Mouse (Mus musculus) right cerebral cortex, postnatal 14 days (tissue): ENCODE measurements at regions not wholly inside any gene's neighbourhood (a gene's known extent, or its start where the extent isn't known, plus 50 kb on each side); places are given as distances from the start of the nearest gene placed in this dataset.
A peak's percentile ranks its signal among the peaks of the same experiment; 100 is the strongest.
"Not testable (repeated sequence)": the region's sequence is repeated elsewhere in the genome, so short reads cannot be mapped to it uniquely, and the experiment has no call there.

ENCODE experiments used
- DNase-seq: peaks from one replicate; pipeline ENCODE4 v3.0.0; 2022

DNA sequence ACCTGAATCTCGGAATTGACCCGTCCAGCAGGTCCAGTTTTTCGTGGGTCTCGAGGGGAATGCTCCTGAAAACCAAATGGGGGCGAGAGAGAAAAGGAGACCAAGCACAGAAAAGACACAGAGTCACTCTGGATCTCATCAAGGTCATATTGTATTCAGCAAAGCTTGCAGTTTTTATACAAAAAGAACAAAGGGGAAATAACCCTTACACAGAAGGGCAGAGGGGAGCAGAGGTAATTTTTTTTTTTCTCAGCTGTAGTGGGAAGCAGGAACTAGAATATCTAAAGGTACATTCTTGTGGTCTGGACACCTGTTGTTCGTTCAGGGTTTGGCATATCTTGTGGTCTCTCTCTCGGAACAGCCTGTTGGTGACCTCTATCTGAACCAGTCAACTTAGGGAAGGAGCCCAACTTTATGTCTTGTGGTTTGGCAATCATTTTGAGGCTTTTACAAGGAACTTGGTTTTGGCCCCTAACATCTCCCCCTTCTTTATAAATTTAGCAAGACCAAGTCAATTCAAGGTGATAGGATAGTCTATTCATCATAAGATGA is 1645.9 kb upstream of the Cdh9 start:
- no peak for DNase-seq

DNA sequence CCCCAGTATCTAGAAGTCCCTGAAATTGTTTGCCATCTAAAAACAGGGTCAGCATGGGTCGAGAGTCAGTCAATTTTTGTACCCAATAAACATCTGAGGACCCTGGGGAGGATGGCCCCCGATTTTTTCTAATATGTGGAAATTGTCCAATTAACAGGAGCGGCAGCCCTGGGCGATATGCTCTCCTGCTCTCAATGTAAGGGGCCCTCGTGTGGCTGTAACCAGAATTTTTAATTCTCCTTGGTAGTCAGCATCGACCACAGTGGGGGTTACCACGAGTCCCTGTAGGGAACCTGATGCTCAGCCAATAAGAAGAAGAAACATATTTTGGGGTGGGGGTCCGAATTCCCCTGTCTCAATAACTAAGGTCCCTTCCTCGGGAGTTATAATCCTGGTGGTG is 1639.9 kb upstream of the Cdh9 start:
- not testable (repeated sequence) for DNase-seq

GRCm38 (mm10) chr15:15089783-15090182 is 1638.8 kb upstream of the Cdh9 start:
- not testable (repeated sequence) for DNase-seq

GRCm38 (mm10) chr15:15091531-15092290 is 1636.8 kb upstream of the Cdh9 start:
- DNase-seq = no peak

DNA sequence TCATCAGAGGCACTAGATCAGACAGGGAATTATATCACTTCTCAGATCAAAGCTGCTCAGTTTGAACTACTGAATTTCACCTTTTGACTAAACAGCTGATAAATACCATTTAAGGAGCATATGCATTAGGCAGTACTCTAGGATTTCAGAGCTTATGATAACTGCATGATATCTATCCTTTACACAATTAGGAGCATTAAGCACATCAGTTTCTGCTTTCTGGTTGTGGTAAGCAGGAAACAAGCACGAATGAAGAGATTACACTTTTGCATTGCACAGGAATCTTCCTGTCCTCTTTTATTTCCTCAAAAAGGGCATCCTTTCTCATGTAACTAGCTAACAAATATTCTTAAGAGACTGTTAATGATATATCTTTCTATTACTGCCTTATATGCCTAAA is 1631.2 kb upstream of the Cdh9 start:
- no peak for DNase-seq

DNA sequence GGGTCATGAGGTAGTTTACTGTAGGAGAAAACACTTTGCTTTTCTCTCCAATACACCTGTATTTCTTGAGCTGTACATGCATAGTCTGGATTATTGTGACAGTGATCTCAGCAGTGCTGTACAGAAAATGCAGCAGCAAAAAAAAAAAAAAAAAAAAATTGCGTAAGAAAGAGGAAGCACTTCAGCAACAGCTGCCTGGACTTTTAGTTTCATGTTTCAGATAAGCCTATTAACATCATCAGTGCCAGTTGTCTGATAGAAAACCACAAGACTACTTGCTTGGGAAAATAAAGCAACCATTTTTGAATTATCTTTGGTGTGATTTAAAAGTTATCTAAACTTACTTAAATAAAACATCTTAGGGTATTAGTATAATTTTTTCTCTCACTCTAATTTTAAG is 1626.4 kb upstream of the Cdh9 start:
- DNase-seq = no peak

- DNase-seq = no peak
Observed at GRCm38 (mm10) chr15:15120109-15120508, 1608.4 kb upstream of the Cdh9 start.

GRCm38 (mm10) chr15:15148791-15149190 is 1579.8 kb upstream of the Cdh9 start:
- DNase-seq = no peak

DNA sequence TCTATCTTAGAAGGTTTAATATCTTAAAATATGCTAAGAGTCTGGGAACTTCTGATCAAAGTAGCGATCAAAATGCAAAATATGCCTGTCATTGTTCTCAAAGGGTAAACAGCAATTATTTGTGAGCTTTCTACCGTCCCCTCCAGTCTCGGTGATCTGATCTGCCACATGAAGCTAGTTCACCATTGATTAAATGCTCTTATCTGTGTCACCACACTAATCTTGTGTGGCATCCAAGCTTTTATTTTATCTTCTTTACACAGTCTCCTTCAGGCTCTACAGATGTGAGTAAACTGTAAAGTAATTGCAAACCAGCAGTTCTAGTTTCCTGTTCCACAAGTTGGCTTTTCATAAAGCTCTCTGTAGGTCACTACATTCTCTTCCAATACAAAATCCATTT is 1573.1 kb upstream of the Cdh9 start:
- no peak for DNase-seq

GRCm38 (mm10) chr15:15170387-15170786 is 1558.2 kb upstream of the Cdh9 start:
- DNase-seq = no peak

GRCm38 (mm10) chr15:15220296-15220695 is 1508.3 kb upstream of the Cdh9 start:
- DNase-seq = no peak

DNA sequence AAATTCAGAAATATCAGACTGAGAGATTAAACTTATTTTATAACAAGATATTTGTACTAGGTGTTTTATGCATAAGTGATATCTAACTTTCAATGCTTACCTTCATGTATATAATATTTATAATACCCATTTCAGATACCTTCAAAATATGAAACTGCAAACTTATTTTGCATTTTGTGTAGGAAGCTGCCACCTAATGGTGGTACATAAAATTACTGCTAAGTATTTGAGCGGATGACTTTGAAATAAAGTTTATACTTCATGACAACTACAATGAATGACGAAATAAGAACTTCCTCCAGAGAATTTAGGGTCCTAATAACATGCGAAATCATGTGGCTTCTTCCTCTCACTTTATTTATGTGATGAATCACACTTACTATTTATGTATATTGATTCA is 1498.6 kb upstream of the Cdh9 start:
- DNase-seq = no peak

DNA sequence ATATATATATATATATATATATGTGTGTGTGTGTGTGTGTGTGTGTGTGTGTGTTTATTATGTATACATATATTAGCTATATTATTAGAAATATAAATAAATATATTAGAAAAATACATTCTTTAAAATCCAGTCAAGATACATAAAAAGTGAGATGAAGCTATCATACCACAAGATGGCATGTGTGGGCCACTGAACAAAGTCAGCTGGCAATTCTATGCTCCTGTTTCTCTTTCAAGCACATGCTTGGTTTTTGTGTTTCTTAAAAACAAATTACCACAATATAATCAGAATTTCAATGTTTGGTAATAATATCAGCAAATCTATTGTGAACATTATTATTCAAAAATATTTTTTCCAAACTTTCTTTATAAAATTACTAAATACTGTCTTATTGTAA is 1490.2 kb upstream of the Cdh9 start:
- peak; percentile 13 for DNase-seq
